Mouse (Mus musculus) bone marrow, adult 2 months (tissue): ENCODE measurements around the gene Mrm3. TPM values are rescaled to one million over a fixed set of nuclear protein-coding genes. Genes with fewer than 3 reads are reported as not detected.

Experiments
- H3K27ac ChIP-seq: fragments of 200-500 bp; 2 replicates; pipeline ENCODE4 v1.5.1; 2012; ENCODE audit warnings: low read depth, mild to moderate bottlenecking, control low read depth, inconsistent platforms, low read length; ENCODE audit not compliant: control insufficient read depth, poor library complexity, insufficient read depth
- H3K4me1 ChIP-seq: fragments of 200-500 bp; 2 replicates; pipeline ENCODE4 v1.6.1; 2011; ENCODE audit warnings: low read length; ENCODE audit not compliant: control insufficient read depth, insufficient read depth
- H3K4me3 ChIP-seq: fragments of 200-500 bp; replicated peaks from 2 replicates; pipeline ENCODE3; 2011; ENCODE audit warnings: mild to moderate bottlenecking, low read depth, low read length, control low read depth; ENCODE audit not compliant: control insufficient read depth
- CTCF ChIP-seq: fragments of 200-500 bp; IDR thresholded peaks from 2 replicates; pipeline ENCODE4 v1.5.1; 2011; ENCODE audit warnings: low read length, control low read depth; ENCODE audit not compliant: control insufficient read depth, insufficient read depth
- POLR2A ChIP-seq: fragments of 200-500 bp; IDR thresholded peaks from 2 replicates; pipeline ENCODE4 v1.6.1; 2011; ENCODE audit warnings: low read depth, mild to moderate bottlenecking, control low read depth, low read length, borderline replicate concordance; ENCODE audit not compliant: control insufficient read depth
- WGBS: fragments of 180-500 bp; shearing (Covaris S2); methylation state at CpG from one replicate; pipeline ENCODE4 v1.1.7; 2018; 5-methylcytosine and 5-hydroxymethylcytosine counted together
- polyA plus RNA-seq: library from polyadenylated mRNA; stranded (reverse); fragments of >200 nt; gene quantifications from 2 replicates; pipeline ENCODE4 v1.2.4, GENCODE M21; 2011; ENCODE audit warnings: low replicate concordance; ENCODE audit not compliant: missing spikeins, insufficient read depth, insufficient read length

Gene Mrm3
- polyA plus RNA-seq, 1 experiment, result 8.0 TPM

DNA sequence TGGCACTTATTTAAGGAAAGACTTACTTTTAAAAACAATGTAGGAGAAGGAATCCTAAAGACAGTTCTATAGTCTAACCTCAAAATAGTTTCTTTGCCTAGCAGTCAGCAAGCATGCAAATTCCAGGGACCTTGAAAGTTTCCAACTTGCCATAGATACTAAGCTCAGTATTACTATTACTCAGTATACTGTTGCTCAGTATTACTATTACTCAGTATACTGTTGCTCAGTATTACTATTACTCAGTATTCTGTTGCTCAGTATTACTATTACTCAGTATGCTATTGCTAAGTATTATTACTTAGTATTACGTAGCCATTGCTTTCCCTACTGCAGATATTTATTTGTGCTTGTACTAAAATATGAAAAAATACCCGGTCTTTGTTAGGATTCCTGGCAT lies 3.8 kb upstream of the Mrm3 start:
- TF ChIP-seq POLR2A (no peak), CTCF (no peak)
- WGBS, result 89% methylated on average over 2 of the region's 2 CpGs
- Histone ChIP-seq H3K4me1 (no peaks in the 10 kb centered on the region; the same call in 1 of the 2 replicates), H3K27ac (no peak overlapping the region), H3K4me3 (no peak overlapping the region)

DNA sequence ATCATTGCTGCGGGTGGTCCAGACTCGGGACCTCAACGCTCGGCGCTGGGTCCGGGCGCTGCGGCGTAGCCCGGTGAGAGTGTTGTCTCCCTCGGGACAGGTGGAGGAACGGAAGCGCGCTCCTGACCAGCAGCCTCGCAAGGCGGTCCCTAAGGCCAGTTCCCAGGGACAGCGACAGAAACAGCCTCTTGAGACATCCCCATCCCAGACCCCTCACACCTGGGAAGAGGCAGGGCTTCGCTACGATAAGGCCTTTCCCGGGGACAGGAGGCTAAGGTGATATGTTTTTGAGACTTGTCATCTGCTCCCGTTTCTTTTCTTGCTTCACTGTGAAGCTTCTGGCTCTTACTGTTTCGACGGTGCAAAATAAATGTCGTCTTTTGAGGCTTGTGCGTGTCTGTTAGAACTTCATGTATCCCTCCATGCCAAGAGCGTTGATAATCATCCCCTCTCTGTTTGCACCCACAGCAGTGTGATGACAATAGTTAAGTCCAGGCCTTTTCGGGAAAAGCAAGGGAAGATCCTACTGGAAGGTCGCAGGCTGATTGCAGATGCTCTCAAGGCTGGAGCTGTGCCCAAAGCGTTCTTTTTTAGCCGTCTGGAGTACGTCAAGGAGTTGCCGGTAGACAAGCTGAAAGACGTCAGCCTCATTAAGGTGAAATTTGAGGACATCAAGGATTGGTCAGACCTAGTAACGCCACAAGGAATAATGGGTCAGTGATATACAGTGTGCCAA lies 464 bp downstream of the Mrm3 start:
- no peak overlapping the region; the same call in 1 of the 2 replicates for H3K27ac ChIP-seq
- H3K4me3 ChIP-seq, result peak overlapping the region; percentile 83
- 6% methylated on average over 34 of the region's 34 CpGs for WGBS
- H3K4me1 ChIP-seq, result no peaks in the 10 kb centered on the region; the same call in 1 of the 2 replicates
- TF ChIP-seq CTCF, result no peak
- TF ChIP-seq POLR2A, result no peak

DNA sequence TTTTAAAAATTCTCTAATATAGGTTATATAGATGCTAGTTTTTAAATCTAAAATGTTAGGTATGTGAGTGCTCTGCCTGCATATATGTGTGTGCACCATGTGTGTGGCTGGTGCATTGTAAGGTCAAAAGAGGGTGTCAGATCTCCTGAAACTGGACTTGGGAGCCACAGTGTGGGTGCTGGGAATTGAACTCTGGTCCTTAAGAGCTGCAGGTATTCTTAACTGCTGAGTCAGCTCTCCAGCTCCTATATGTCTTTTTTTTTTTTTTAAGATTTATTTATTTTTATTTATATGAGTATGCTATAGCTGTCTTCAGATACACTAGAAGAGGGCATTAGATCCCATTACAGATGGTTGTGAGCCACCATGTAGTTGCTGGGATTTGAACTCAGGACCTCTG lies 2.9 kb downstream of the Mrm3 start:
- H3K27ac ChIP-seq, result no peak overlapping the region
- no peak overlapping the region for H3K4me3 ChIP-seq
- no peaks in the 10 kb centered on the region; the same call in 1 of the 2 replicates for H3K4me1 ChIP-seq
- no peak for TF ChIP-seq CTCF
- no peak for TF ChIP-seq POLR2A

DNA sequence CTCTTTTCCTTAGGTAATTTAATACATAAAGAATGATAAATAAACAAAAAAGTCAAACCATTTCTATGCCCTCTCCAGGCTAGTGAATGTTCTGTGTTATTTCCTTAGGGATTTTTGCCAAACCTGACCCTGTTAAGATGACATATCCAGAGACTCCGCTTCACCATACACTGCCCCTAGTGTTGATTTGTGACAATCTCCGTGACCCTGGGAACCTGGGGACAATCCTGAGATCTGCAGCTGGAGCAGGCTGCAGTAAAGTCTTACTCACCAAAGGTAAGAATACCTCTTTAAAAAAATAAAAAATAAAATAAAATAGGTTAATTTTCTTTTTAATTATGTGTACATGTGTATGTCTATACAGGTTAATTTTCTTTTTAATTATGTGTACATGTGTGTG lies 3.7 kb downstream of the Mrm3 start:
- Histone ChIP-seq H3K4me1 (no peaks in the 10 kb centered on the region; the same call in 1 of the 2 replicates), H3K4me3 (no peak overlapping the region), H3K27ac (no peak overlapping the region)
- 69% methylated on average over 2 of the region's 2 CpGs for WGBS
- no peak for TF ChIP-seq POLR2A
- TF ChIP-seq CTCF, result no peak

DNA sequence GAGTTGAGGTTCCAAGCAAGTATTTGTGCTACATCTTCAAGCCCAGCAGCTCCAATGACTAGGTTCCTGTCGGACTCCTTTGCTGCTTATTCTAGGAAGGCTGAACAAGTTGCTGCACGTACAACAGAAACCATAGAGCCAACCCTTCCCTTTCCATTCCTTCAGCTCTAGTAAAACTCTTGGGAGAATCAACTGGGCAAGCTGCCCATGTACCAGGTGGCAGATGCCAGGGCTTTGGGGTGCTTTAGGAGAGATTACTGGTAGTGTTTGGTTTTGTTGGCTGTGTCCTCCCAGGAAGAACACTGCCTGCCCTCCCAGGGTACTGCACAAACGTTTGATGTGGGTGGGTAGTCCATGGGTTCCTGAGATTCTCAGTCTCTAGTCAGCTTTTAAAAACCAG lies 8.5 kb downstream of the Mrm3 start:
- H3K4me1 ChIP-seq, result no peaks in the 10 kb centered on the region

DNA sequence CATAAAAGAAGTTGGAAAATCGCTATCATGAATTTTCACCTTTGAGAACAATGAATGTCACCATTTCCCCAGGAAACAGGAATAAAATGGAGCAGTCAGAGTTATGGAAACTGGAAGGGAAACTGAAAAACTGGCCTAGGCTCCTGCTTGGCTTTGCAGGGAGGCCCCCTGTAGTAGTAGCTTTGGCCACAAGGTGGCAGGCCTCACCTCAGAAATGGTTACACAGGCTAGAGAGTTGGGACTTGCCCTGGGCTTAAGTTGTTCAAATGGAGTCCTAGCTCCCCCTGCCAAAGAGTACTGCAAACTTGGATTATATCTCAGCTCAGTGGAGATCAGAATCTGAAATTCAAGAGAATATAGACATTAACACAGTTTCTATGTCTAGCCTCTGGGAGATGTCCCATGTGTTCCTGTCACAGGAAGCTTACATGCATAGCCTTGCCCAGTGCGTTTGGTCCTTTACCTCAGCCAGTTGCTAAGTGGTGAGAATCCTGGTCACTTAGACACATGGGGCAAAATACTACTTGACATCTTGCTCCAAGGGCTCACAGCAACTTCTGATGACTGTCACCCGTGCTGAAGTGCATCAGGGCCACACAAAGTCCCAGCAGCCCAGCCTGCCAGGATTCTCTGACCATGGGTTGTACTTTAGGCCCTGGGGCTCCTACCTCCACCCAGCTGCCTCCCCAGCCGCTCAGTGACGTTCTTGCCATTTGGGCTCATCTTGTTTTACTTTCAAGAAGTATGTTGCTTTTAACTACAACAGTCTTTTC lies 9.8 kb downstream of the Mrm3 start:
- H3K4me3 ChIP-seq, result no peak overlapping the region
- H3K4me1 ChIP-seq, result no peaks in the 10 kb centered on the region
- WGBS, result 62% methylated on average over 5 of the region's 5 CpGs
- TF ChIP-seq CTCF (peak; percentile 87), POLR2A (no peak)
- H3K27ac ChIP-seq, result no peak overlapping the region

More for the DNA sequence above, 8.5 kb downstream of the Mrm3 start:
- WGBS, result 62% methylated on average over 3 of the region's 3 CpGs
- H3K4me3 ChIP-seq, result no peak overlapping the region
- H3K27ac ChIP-seq, result no peak overlapping the region
- TF ChIP-seq CTCF, result no peak

DNA sequence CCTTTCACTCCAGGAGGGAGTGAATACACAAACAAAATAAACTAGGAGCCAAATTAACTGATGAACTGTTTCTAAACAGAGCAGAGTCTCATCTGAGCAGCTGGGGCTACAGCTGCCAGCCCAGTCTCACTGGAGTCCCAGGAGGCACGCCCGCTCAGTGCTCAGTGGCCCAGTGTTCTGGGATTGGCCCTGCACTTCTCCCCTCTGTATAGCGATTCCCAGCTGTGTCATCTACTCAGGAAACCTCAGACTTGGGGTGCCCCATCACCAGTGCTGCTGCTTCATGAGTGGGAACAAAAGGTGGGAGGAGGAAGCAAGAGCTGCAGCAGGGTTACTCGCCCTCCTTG lies 10.4 kb downstream of the Mrm3 start:
- 85% methylated on average over 4 of the region's 4 CpGs for WGBS
- H3K4me1 ChIP-seq, result no peaks in the 10 kb centered on the region
- H3K4me3 ChIP-seq, result no peak overlapping the region
- TF ChIP-seq CTCF, result no peak
- TF ChIP-seq POLR2A, result no peak
- no peak overlapping the region for H3K27ac ChIP-seq

DNA sequence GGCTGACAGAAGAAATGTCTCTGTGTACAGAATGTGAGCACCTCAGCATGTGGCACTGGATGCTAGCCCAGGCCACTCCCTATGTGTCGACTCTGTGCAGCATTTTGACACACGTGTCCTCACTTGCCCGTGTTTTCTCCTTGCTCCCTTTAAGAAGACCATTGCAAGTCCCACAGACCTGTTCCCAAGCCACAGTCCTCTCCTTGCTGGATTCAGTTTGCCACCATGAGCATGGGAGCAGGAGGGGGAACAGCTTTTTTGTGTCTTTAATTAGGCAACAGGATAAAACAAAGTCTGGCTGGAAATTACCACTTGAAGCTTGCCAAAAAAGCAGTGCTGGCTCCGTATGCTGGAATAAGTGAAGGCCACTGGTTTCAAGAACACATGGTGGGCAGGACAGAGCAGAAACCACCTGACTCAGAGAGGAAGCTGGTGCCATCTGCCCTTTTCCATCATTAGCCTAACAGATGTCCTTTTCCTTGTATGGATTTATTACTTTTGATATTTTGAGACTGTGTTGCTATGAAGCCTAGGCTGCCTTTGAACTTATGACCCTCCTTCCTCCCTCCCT lies 12.0 kb downstream of the Mrm3 start:
- H3K27ac ChIP-seq, result no peak overlapping the region
- H3K4me3 ChIP-seq, result no peak overlapping the region
- WGBS, result 71% methylated on average over 4 of the region's 4 CpGs
- H3K4me1 ChIP-seq, result no peaks in the 10 kb centered on the region; the same call in 1 of the 2 replicates
- TF ChIP-seq CTCF (no peak), POLR2A (no peak)

DNA sequence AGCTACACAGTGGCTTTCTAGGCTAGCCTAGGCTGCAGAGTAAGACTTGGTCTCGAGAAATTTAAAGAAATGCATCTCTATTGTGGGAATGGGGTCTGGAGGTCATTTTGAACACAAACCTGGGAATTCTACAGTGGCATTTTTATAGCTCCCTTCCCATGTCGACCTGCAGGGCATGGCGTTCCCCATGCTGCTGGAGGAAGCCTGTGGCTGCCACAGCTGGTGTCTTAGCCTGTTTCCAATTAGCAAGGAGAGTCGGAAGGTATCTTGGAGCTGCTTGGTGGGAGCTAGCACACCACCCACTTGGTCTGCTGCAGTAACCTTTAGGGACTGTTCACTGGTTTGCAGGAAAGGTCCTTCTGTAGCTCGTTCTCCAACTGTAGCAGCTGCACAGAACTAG lies 12.6 kb downstream of the Mrm3 start:
- WGBS, result 70% methylated on average over 5 of the region's 5 CpGs
- H3K4me1 ChIP-seq, result no peaks in the 10 kb centered on the region; the same call in 1 of the 2 replicates
- TF ChIP-seq POLR2A (no peak), CTCF (no peak)
- no peak overlapping the region for H3K27ac ChIP-seq
- no peak overlapping the region for H3K4me3 ChIP-seq
